Mouse (Mus musculus) kidney, postnatal 14 days (tissue): Measurements from ENCODE around the gene Tmem186.

Source experiments
- DNase-seq: peaks from one replicate; pipeline ENCODE4 v3.0.0; 2022; ENCODE audit warnings: mixed read lengths

Tmem186 gene

DNA sequence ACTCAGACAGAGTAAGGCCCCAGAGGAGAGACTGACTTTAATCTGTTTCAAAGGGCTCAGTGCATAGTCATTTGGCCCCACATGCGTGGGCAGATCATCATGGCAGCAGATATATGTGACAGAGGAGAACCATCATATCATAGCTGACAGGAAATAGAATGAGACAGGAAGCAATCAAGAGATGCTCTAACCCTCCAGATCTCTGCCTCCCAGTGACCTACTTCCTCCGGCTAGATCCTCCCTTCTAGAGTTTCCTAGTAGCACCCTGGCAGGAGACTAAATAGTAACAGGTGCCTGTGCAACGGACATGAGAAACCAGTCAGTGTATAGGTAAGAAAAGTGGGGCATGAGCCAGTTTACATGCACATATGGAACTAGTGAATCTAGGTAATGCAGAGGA, 27.1 kb downstream of the Tmem186 start:
- DNase-seq, result no peak

DNA sequence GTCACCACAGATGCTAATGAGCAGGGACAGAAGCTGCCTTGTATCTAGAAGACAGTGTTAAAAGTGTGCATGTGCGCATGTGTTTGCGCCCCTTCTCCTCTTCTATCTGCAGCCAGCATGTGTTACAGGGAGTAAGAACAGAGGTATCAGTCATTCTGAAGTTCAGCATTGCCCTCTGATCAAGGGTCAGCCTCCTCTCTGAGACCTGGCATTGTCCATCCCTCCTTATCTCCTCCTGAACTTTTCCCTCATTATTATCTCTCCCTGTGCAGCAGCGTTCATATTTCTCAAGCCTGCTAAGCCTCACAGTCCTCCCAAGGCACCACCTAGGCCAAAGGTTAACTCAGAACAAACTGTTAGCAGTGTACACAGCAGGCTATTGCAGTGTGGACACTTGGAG, 33.7 kb downstream of the Tmem186 start:
- DNase-seq, result no peak

DNA sequence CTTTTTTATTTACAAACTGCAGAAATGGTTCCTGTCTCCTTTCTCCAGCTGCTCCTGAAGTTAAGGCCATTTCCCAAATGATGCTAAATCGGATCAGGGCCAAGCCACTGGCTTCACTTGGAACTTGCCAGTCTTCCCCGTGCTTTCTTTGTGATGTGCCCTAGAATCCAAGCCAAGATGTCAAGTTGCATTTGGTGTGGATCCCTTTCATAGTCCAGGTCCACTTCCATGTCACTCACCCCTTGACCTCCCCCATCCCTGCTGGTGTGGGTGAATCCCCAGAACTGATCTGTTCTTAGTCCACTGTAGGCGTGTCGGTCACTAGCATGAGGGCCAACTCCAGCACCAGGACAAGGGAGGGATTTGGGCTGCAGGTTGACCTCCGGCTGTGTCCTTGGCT, 40.0 kb downstream of the Tmem186 start:
- DNase-seq, result no peak

DNA sequence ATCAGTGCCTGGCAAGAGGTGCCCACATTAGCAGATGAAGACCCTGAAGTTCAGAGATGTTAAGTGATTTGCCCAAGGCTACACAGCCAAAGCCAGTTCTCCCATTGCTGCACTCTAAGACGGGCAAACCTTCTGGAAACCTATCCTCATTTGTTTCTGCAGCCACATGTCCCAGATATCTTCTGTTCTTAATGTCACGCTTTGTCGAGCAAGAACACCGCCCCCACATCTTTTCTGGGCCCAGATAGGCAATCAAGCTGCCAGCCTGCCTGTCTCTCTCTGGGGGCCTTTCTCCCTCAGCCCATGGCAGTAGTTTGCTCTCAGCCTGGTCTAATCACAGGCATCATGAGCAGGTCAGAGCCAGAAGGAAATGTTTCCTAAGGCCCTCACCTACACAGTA, 41.2 kb downstream of the Tmem186 start:
- DNase-seq, result no peak

DNA sequence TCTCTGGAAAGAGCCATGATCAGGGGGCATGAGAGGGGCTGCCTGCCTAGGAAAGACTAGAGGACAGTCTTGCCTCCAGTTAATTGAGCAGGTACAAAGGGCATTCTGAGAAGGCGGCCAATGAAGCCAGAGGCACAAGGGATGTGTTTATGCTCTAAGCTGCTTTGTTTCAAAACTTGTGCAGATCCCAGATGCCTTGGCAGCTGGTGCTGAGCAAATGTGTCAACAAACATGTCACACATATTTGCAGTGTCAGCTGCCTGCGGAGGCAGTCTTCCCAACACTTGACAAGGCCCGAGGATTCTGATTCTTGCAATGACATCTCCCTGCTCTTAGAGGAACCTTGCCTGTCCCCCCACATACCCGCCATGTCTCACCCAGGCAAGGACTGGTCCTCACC, 42.1 kb downstream of the Tmem186 start:
- DNase-seq, result no peak

DNA sequence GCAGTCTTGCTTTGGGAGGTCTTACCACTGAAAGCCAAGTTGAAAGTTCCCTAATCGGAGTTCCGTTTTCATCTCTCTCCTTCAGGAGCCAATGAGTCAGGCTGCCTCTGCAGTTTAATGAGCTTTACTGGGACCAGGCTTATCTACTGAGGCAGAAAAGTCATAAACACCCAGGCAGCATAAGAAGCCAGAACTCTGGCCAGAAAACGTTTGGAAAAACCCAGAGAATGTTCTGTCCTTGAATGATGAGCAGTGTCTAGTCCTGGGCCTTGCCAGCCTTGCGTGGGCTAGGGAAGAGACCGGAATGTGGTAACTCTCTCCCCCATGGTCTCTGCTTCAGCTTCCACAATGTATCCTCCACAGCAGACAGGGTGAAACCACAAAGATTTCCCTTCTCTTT, 52.5 kb downstream of the Tmem186 start:
- no peak for DNase-seq

DNA sequence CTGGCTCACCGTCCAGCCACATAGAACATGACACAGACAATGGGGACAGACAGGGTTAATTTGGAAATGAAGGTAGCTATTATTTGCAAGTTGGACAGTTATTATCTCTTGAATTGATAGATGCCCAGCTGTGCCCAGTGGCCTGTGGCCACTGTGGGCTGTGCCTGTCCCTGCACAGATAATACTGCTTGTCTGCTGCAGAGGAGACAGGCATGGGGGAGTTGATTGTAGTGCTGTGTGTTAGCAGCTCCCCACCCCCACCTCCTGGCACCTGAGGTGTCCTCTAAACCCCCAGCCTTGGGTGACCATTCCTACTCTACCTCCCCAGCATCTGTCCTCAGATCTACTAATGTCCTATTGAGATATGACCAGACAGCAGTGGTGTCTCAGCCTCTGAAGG, 53.3 kb downstream of the Tmem186 start:
- no peak for DNase-seq
